Mouse (Mus musculus) heart, embryonic 10.5 days (tissue): Measurements from ENCODE around the gene Slc31a2. TPM values are rescaled to one million over a fixed set of nuclear protein-coding genes. Genes with fewer than 3 reads are reported as not detected.

Experiments
- DNase-seq: peaks from one replicate; pipeline ENCODE4 v3.0.0-alpha.2; 2017; ENCODE audit warnings: low spot score
- H3K27ac ChIP-seq: fragments of 300-500 bp; sonication (generic); 2 replicates; pipeline ENCODE4 v1.5.1; 2016; ENCODE audit warnings: mild to moderate bottlenecking
- H3K27me3 ChIP-seq: fragments of 300-500 bp; sonication (generic); 2 replicates; pipeline ENCODE4 v1.6.1; 2016; ENCODE audit warnings: mild to moderate bottlenecking; ENCODE audit not compliant: poor library complexity, insufficient read depth, severe bottlenecking
- H3K36me3 ChIP-seq: fragments of 300-500 bp; sonication (generic); 2 replicates; pipeline ENCODE4 v1.6.1; 2016; ENCODE audit warnings: mild to moderate bottlenecking, moderate library complexity
- H3K4me1 ChIP-seq: fragments of 300-500 bp; sonication (generic); 2 replicates; pipeline ENCODE4 v1.6.1; 2016; ENCODE audit warnings: mild to moderate bottlenecking
- H3K4me3 ChIP-seq: fragments of 300-500 bp; sonication (generic); 2 replicates; pipeline ENCODE4 v1.5.1; 2016; ENCODE audit warnings: mild to moderate bottlenecking, moderate library complexity
- H3K9me3 ChIP-seq: fragments of 300-500 bp; sonication (generic); 2 replicates; pipeline ENCODE4 v1.6.1; 2016; ENCODE audit warnings: mild to moderate bottlenecking, moderate library complexity
- WGBS: fragments of 180-500 bp; shearing (Covaris S2); methylation state at CpG from one replicate; pipeline ENCODE4 v1.1.7; 2016; 5-methylcytosine and 5-hydroxymethylcytosine counted together
- polyA plus RNA-seq: library from polyadenylated mRNA; unstranded; fragments of >200 nt; fragmentation: Nextera tagmentation; extraction: Ambion mirVana; gene quantifications from 2 replicates; pipeline ENCODE4 v1.2.1, GENCODE M21; 2016

The Slc31a2 gene
- polyA plus RNA-seq, 1 experiment from 2014 or later = 12.8 TPM

DNA sequence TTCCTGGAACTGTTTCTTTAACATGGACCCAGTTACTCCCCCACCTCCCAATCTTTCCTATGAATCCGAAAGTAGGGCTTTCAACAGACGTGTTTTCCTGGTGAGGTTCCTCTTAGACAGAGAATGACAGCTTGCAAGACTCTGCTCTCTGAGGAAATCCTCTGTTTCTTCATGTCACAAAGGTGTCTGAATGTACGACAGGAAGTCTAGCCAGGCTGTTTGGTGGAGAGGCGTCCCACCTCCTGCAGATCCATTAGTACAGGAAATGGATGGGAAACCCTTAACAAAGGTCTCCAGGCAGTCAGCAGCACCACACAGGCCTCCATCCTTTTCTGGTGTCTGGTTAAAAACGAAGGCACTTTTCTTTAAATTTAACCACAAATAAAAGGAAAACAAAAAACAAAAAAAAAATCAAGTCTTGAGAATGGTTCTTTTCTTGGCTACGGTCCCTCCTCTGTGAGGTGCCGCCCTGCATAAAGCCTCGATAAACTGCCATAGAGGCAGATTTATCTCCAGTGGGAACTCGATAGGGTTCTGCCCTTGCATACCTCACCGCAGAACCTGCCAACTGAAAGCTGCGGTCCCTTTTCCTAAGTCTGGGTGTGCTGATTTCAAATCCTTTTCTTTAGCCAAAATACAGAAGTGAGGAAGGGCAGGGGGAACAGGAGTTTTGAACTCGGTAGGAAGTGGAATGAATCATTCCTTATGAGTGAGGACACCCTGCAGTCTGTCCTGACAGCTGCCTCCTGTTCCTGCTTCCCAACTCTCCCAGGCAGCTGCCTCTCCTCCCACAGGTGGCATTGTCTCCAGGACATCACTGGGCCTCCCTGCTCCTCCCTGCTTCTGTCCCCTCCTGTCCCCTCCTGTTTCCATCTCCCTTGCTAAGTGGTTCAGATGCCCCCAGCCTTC lies 24.9 kb downstream of the Slc31a2 start:
- H3K27ac ChIP-seq = peak overlapping the region; percentile 87; the same call in 1 of the 2 replicates
- peak overlapping the region; percentile 86 for H3K4me3 ChIP-seq
- 10% methylated on average over 12 of the region's 12 CpGs for WGBS
- no peaks in the 10 kb centered on the region for H3K36me3 ChIP-seq
- H3K27me3 ChIP-seq = no peaks in the 10 kb centered on the region
- H3K9me3 ChIP-seq = no peaks in the 10 kb centered on the region
- peaks cover 27% of the 10 kb centered on the region for H3K4me1 ChIP-seq
- no peak for DNase-seq

GRCm38 (mm10) chr4:62289226-62289625 lies 26.9 kb downstream of the Slc31a2 start:
- H3K27me3 ChIP-seq = no peaks in the 10 kb centered on the region
- no peaks in the 10 kb centered on the region for H3K9me3 ChIP-seq
- WGBS = 70% methylated on average over 7 of the region's 7 CpGs
- peaks cover 22% of the 10 kb centered on the region for H3K4me1 ChIP-seq
- H3K4me3 ChIP-seq = no peak overlapping the region
- H3K27ac ChIP-seq = no peak overlapping the region
- H3K36me3 ChIP-seq = 0 out of 2 replicates have a peak, but pooled peaks cover 4% of the 10 kb centered on the region
- DNase-seq = no peak

- peaks cover 22% of the 10 kb centered on the region for H3K4me1 ChIP-seq
- H3K4me3 ChIP-seq = no peak overlapping the region
- H3K27ac ChIP-seq = no peak overlapping the region
- H3K36me3 ChIP-seq = peaks cover 14% of the 10 kb centered on the region; the same call in 1 of the 2 replicates
- 87% methylated on average over 9 of the region's 9 CpGs for WGBS
- no peak for DNase-seq
- H3K27me3 ChIP-seq = no peaks in the 10 kb centered on the region
- H3K9me3 ChIP-seq = no peaks in the 10 kb centered on the region
These were observed 28.6 kb downstream of the Slc31a2 start for GRCm38 (mm10) chr4:62290816-62291505.

DNA sequence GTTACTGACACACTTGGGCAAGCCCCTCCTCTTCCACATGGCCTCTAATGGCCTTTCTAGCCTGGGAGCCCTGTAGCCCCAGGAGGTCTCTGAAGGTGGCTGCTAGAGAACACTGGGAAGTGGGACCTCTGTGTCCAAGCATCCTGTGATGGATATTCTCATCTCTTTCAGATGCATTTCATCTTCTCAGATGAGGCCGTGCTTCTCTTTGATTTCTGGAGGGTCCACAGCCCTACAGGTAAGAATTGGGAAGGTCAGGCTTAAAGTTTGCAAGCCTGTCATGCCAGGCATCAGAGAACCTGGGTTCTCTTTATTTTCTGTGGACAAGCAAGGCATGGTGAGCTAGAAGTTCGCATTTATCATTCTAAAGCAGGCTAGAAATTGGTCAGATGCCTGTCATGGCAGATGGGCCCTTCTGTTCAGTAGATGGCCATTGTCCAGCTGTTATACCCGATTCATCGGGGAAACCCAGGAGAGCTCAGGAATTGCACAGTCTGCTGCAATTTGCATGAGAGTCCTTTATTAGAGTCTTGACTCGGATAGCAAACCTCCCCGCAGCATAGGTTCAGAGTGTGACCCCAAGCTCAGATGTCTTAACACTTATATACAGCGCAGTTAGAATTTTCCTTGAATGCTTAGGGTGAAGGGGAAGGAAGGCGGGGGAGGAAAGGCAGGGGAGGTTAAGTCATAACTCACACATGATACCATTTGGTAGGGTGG lies 30.3 kb downstream of the Slc31a2 start:
- 83% methylated on average over 8 of the region's 8 CpGs for whole genome bisulfite sequencing
- H3K27me3 ChIP-seq = no peaks in the 10 kb centered on the region
- peaks cover 30% of the 10 kb centered on the region for H3K36me3 ChIP-seq
- H3K4me3 ChIP-seq = no peak overlapping the region
- DNase-seq = no peak
- H3K9me3 ChIP-seq = no peaks in the 10 kb centered on the region
- H3K4me1 ChIP-seq = peaks cover 18% of the 10 kb centered on the region
- no peak overlapping the region for H3K27ac ChIP-seq

- Histone ChIP-seq H3K36me3 (peaks cover 37% of the 10 kb centered on the region), H3K27me3 (no peaks in the 10 kb centered on the region), H3K27ac (no peak overlapping the region), H3K4me1 (peaks cover 11% of the 10 kb centered on the region; the same call in 1 of the 2 replicates), H3K9me3 (no peaks in the 10 kb centered on the region), H3K4me3 (no peak overlapping the region)
- 67% methylated on average over 10 of the region's 10 CpGs for WGBS
- DNase-seq = no peak
These were observed 31.0 kb downstream of the Slc31a2 start for GRCm38 (mm10) chr4:62293219-62293861.

GRCm38 (mm10) chr4:62294741-62295140 lies 32.4 kb downstream of the Slc31a2 start:
- Histone ChIP-seq H3K27me3 (no peaks in the 10 kb centered on the region), H3K9me3 (no peaks in the 10 kb centered on the region), H3K27ac (no peak overlapping the region), H3K36me3 (peaks cover 51% of the 10 kb centered on the region), H3K4me3 (no peak overlapping the region), H3K4me1 (no peaks in the 10 kb centered on the region)
- DNase-seq = no peak
- WGBS = 97% methylated on average over 1 of the region's 1 CpGs

DNA sequence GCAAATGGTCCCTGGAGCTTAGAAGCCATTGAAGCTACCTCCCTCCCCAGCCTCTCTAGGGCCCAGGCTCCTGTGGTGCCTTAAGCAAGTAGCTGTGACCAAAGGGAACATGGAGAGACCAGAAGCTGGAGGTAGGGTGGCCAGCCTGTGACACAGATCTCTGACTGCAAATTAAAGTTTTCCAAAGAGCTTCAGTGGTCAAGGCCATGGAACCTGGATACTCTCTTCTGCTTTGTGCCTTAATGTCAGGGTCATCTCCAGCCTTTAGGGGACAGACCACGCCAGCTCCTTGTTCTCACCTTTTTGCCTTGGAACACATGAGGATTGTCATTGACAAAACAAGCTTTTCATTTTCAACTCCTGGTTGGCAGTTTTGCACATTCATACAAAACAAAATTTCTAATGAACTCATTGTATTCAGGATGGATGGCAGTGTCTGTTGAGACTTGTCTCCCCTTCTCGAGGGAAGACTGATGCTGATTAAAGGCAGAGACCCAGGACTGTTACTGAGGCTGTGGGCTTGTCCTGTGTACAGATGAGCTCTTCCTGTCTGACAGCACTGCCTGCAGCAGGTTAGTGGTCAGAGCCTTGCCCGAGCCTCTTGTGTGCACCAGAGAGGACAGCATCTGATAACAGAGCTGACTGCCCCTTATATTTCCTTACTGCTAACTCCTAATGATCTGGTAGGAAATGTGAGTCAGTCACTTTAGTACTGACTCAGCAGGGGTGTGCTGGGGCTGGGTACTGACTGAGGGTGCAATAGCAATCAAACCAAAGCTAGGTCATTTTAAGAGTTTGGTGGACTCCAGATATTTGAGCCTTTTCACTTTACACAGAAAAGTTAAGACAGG lies 35.1 kb downstream of the Slc31a2 start:
- H3K36me3 ChIP-seq = peaks cover 78% of the 10 kb centered on the region
- 63% methylated on average over 3 of the region's 3 CpGs for WGBS

GRCm38 (mm10) chr4:62300001-62300400 lies 37.6 kb downstream of the Slc31a2 start:
- no peaks in the 10 kb centered on the region for H3K4me1 ChIP-seq
- peaks cover 93% of the 10 kb centered on the region for H3K36me3 ChIP-seq
- no peak overlapping the region for H3K4me3 ChIP-seq
- no peaks in the 10 kb centered on the region for H3K27me3 ChIP-seq
- WGBS = 89% methylated on average over 2 of the region's 2 CpGs
- no peaks in the 10 kb centered on the region for H3K9me3 ChIP-seq
- no peak for DNase-seq
- H3K27ac ChIP-seq = no peak overlapping the region

More for the DNA sequence above, 35.1 kb downstream of the Slc31a2 start:
- no peak for DNase-seq
- no peak overlapping the region for H3K4me3 ChIP-seq
- no peak overlapping the region for H3K27ac ChIP-seq
- H3K4me1 ChIP-seq = no peaks in the 10 kb centered on the region
- no peaks in the 10 kb centered on the region for H3K9me3 ChIP-seq
- no peaks in the 10 kb centered on the region for H3K27me3 ChIP-seq

- Histone ChIP-seq H3K36me3 (peaks cover 93% of the 10 kb centered on the region), H3K27ac (no peak overlapping the region), H3K4me3 (no peak overlapping the region), H3K27me3 (no peaks in the 10 kb centered on the region), H3K4me1 (no peaks in the 10 kb centered on the region), H3K9me3 (no peaks in the 10 kb centered on the region)
- DNase-seq = no peak
- WGBS = 50% methylated on average over 2 of the region's 2 CpGs
These were observed 40.4 kb downstream of the Slc31a2 start for GRCm38 (mm10) chr4:62302795-62303194.

GRCm38 (mm10) chr4:62303288-62303687 lies 40.9 kb downstream of the Slc31a2 start:
- WGBS = 74% methylated on average over 1 of the region's 1 CpGs
- Histone ChIP-seq H3K27me3 (no peaks in the 10 kb centered on the region), H3K4me1 (no peaks in the 10 kb centered on the region), H3K9me3 (no peaks in the 10 kb centered on the region), H3K36me3 (peaks cover 92% of the 10 kb centered on the region), H3K4me3 (no peak overlapping the region), H3K27ac (no peak overlapping the region)
- no peak for DNase-seq

DNA sequence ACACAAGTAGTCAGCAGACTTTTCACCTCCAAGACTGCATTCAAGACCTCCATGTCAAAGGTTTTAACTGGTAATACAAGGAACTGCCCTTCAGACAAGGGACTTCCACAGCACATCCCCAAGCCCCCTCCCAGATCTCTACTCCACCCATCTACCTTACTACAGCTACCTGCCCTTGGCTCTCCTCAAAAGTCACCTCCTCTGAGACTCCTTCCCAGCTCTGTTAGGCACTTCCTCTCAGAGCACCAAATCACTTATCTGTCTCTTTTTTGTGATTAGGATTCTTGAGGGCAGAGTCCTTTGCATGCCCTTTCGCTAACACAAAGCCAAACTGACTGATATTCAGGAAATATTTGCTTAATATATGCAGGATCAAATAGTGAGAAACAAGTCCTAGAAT lies 43.9 kb downstream of the Slc31a2 start:
- no peak for DNase-seq
- WGBS = 85% methylated on average over 1 of the region's 1 CpGs
- Histone ChIP-seq H3K4me3 (no peak overlapping the region), H3K4me1 (no peaks in the 10 kb centered on the region), H3K27ac (no peak overlapping the region), H3K27me3 (no peaks in the 10 kb centered on the region), H3K9me3 (no peaks in the 10 kb centered on the region), H3K36me3 (peaks cover 68% of the 10 kb centered on the region)

- Histone ChIP-seq H3K36me3 (peaks cover 68% of the 10 kb centered on the region), H3K9me3 (no peaks in the 10 kb centered on the region), H3K27me3 (no peaks in the 10 kb centered on the region), H3K4me3 (no peak overlapping the region), H3K27ac (no peak overlapping the region), H3K4me1 (no peaks in the 10 kb centered on the region)
- no peak for DNase-seq
- 94% methylated on average over 4 of the region's 4 CpGs for WGBS
These were observed 44.5 kb downstream of the Slc31a2 start for GRCm38 (mm10) chr4:62306840-62307239.
